Mouse (Mus musculus): Measurements from ENCODE around the gene Itfg2. TPM values are rescaled to one million over a fixed set of nuclear protein-coding genes. Genes with fewer than 3 reads are reported as not detected.

The Itfg2 gene
- polyA plus RNA-seq (2012; rRNA removed), result 36.1 and 42.2 TPM in 2 replicates

- peak; percentile 98 for DNase-seq (ENCODE audit: low read depth)
- TF ChIP-seq POLR2A (IDR thresholded peaks at IDR 0.05; ENCODE audit: borderline replicate concordance, extremely low read depth, insufficient read depth, insufficient read length, poor library complexity, severe bottlenecking) (peak; percentile 39; the same call in 1 of the 2 replicates), CTCF (IDR thresholded peaks at IDR 0.05; ENCODE audit: borderline replicate concordance, extremely low read depth, insufficient read depth, insufficient read length) (no peak)
Observed at GRCm38 (mm10) chr6:128424269-128425019, at the start of gene Itfg2. Gene Itfg2 (minus strand): TSS chr6:128424931.

DNA sequence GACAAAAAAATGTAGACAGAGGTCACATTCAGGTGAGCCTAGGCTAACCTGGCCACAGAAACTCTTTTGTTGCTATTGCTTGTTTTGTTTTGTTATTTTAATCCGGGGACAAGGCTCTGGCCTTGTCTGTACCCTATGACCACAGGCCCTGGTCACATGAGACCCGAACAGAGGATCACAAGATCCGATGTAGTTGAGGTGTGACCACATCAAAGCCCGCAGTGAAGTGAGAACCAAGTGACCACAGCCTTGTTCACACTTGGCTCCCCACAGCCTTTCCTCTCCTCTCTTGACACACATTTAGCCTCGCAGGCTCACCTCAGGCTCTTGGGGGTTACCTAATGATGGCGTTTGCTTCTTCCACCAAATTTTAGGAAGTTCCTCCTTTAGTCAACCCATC lies 49.4 kb upstream of the Itfg2 start:
- TF ChIP-seq POLR2A (IDR thresholded peaks at IDR 0.05; ENCODE audit: borderline replicate concordance, extremely low read depth, insufficient read depth, insufficient read length, poor library complexity, severe bottlenecking) (no peak), CTCF (IDR thresholded peaks at IDR 0.05; ENCODE audit: borderline replicate concordance, extremely low read depth, insufficient read depth, insufficient read length) (no peak)

GRCm38 (mm10) chr6:128469451-128469850 lies 44.7 kb upstream of the Itfg2 start:
- DNase-seq (ENCODE audit: low read depth), result peak; percentile 15
- TF ChIP-seq POLR2A (IDR thresholded peaks at IDR 0.05; ENCODE audit: borderline replicate concordance, extremely low read depth, insufficient read depth, insufficient read length, poor library complexity, severe bottlenecking), result no peak
- 0 out of 2 replicates have a peak, but pooled peaks have one; percentile 17 for TF ChIP-seq CTCF (IDR thresholded peaks at IDR 0.05; ENCODE audit: borderline replicate concordance, extremely low read depth, insufficient read depth, insufficient read length)

More for the DNA sequence above, 49.4 kb upstream of the Itfg2 start:
- no peak for DNase-seq (ENCODE audit: low read depth)

DNA sequence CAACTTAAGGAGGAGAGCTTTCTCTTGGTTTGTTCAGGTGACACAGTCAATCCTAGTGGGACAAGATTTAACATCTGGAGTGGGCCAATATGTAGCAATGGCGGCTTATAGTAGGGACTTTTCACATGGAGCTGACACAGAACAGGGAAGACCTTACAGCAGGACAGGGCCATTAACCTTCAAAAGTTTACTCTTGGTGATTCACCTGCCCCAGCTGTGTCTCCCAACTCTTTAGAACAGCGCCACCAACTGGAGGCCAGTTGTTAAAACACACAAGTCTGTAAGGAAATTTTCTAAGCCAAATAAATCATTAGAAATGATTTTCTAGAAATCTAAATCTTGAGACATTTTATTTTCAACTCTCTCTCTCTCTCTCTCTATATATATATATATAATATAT lies 42.6 kb upstream of the Itfg2 start:
- DNase-seq (ENCODE audit: low read depth), result no peak

GRCm38 (mm10) chr6:128466563-128466962 lies 41.8 kb upstream of the Itfg2 start:
- TF ChIP-seq CTCF (IDR thresholded peaks at IDR 0.05; ENCODE audit: borderline replicate concordance, extremely low read depth, insufficient read depth, insufficient read length) (no peak), POLR2A (IDR thresholded peaks at IDR 0.05; ENCODE audit: borderline replicate concordance, extremely low read depth, insufficient read depth, insufficient read length, poor library complexity, severe bottlenecking) (no peak)

More for the DNA sequence above, 42.6 kb upstream of the Itfg2 start:
- TF ChIP-seq CTCF (IDR thresholded peaks at IDR 0.05; ENCODE audit: borderline replicate concordance, extremely low read depth, insufficient read depth, insufficient read length) (no peak), POLR2A (IDR thresholded peaks at IDR 0.05; ENCODE audit: borderline replicate concordance, extremely low read depth, insufficient read depth, insufficient read length, poor library complexity, severe bottlenecking) (no peak)

DNA sequence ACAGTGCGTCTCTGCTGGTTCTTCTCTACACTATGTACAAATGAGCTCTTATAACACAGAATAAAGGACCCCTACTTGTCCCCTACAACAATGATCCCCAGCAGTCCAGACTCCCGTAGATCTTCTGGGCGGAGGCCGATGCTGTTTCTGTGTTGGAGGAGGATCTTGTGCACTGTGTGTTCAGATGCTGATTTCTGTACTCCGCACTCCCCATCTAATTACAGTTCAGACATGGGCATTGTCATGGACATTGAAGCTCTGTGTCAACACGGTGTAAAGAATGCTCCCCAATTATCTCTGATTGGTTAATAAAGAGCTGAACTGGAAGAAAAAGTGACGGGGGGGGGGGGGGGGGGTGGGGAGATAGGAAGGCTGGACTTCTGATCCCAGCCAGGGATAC lies 41.3 kb upstream of the Itfg2 start:
- DNase-seq (ENCODE audit: low read depth), result peak; percentile 57
- no peak for TF ChIP-seq POLR2A (IDR thresholded peaks at IDR 0.05; ENCODE audit: borderline replicate concordance, extremely low read depth, insufficient read depth, insufficient read length, poor library complexity, severe bottlenecking)
- TF ChIP-seq CTCF (IDR thresholded peaks at IDR 0.05; ENCODE audit: borderline replicate concordance, extremely low read depth, insufficient read depth, insufficient read length), result no peak

More at GRCm38 (mm10) chr6:128466563-128466962, 41.8 kb upstream of the Itfg2 start:
- DNase-seq (ENCODE audit: low read depth), result no peak

GRCm38 (mm10) chr6:128464996-128465395 lies 40.3 kb upstream of the Itfg2 start:
- no peak for DNase-seq (ENCODE audit: low read depth)
- TF ChIP-seq POLR2A (IDR thresholded peaks at IDR 0.05; ENCODE audit: borderline replicate concordance, extremely low read depth, insufficient read depth, insufficient read length, poor library complexity, severe bottlenecking) (no peak), CTCF (IDR thresholded peaks at IDR 0.05; ENCODE audit: borderline replicate concordance, extremely low read depth, insufficient read depth, insufficient read length) (no peak)

- TF ChIP-seq CTCF (IDR thresholded peaks at IDR 0.05; ENCODE audit: borderline replicate concordance, extremely low read depth, insufficient read depth, insufficient read length) (no peak), POLR2A (IDR thresholded peaks at IDR 0.05; ENCODE audit: borderline replicate concordance, extremely low read depth, insufficient read depth, insufficient read length, poor library complexity, severe bottlenecking) (no peak)
- no peak for DNase-seq (ENCODE audit: low read depth)
Observed at GRCm38 (mm10) chr6:128461606-128462005, 36.9 kb upstream of the Itfg2 start.

DNA sequence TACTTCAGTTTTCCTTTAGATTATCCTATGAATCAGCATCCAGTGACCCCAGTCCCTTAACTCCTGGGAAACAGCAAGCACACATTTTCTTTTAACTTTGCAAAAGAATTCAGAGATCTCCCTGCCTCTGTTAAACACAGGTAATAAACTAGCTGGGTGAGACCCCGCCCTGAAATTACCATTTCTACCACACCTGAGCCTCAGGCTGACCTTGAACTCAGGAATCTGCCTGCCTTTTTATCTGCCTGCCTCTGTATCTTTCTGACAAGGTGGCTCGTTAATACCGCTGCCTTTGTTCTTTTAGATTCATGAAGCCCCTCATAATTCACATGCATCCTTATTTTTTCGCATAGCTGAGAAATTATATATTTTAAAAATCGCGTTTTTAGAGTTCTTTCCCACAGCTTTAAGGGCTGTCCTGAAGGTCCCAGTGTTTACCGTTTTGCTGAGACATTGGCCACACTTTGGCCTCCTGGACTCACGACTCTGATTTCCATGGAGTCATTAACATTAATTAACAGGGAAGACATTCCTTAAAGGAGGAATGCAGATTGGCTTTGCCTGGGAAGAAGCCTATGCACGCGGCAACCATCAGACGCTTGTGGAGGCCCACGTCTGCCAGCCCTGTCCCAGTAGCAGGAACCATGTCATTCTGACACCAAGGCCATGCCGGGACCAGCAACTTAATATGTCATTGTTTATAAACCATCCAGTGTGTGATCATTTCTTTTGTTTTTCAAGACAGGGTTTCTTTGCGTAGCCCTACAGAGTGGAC lies 36.2 kb upstream of the Itfg2 start:
- DNase-seq (ENCODE audit: low read depth), result no peak
- TF ChIP-seq POLR2A (IDR thresholded peaks at IDR 0.05; ENCODE audit: borderline replicate concordance, extremely low read depth, insufficient read depth, insufficient read length, poor library complexity, severe bottlenecking) (no peak), CTCF (IDR thresholded peaks at IDR 0.05; ENCODE audit: borderline replicate concordance, extremely low read depth, insufficient read depth, insufficient read length) (no peak)

DNA sequence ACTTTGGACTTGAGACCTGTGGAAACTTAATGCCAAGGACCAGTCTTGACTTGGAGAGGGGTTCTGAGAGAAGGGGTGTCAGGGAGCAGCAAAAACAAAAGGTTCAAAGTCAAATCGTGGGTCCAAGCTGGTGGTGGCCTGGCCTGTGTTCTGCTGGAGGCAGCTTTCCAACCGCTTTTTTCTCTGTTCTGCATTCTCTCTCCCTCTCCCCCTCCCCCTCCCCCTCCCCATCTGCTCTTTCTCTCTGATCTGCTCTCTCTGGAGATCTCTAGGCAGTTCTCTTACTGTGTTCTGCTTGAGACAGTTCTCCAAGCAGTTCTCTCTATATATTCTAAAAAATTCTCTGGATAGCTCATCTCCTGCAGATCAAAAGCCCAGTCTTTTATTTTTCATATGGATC lies 35.6 kb upstream of the Itfg2 start:
- peak; percentile 56 for DNase-seq (ENCODE audit: low read depth)

DNA sequence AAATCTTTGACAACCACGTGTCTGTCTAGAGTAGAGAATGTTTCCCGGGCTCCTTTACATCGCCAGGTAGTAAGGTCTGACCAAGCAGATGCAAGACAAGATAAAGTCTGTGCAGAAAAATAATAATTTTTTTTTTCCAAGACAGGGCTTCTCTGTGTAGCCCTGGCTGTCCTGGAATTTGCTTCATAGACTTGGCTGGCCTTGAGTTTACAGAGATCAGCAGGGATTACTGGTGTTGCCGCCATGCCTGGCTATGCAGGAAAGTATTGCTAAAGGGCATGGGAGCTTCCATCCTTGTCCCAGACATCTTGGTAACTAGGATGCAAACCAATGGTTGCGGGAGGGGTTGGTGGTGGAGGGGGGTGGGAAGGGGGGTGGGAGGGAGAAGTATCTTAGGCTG lies 32.5 kb upstream of the Itfg2 start:
- no peak for DNase-seq (ENCODE audit: low read depth)
- no peak for TF ChIP-seq POLR2A (IDR thresholded peaks at IDR 0.05; ENCODE audit: borderline replicate concordance, extremely low read depth, insufficient read depth, insufficient read length, poor library complexity, severe bottlenecking)
- no peak for TF ChIP-seq CTCF (IDR thresholded peaks at IDR 0.05; ENCODE audit: borderline replicate concordance, extremely low read depth, insufficient read depth, insufficient read length)

More for the DNA sequence above, 35.6 kb upstream of the Itfg2 start:
- TF ChIP-seq POLR2A (IDR thresholded peaks at IDR 0.05; ENCODE audit: borderline replicate concordance, extremely low read depth, insufficient read depth, insufficient read length, poor library complexity, severe bottlenecking) (no peak), CTCF (IDR thresholded peaks at IDR 0.05; ENCODE audit: borderline replicate concordance, extremely low read depth, insufficient read depth, insufficient read length) (no peak)

Measured in brain, embryonic 14.5 days (tissue).